Mouse (Mus musculus): ENCODE results near the gene Spop.

The Spop gene

GRCm38 (mm10) chr11:95413641-95414535 lies at the start of gene Spop:
Gene Spop, plus strand, starts transcription at chr11:95414080.
- in situ Hi-C loops (cut with MboI, MseI), result no loop called here

GRCm38 (mm10) chr11:95364388-95364787 lies 49.5 kb upstream of the Spop start:
- in situ Hi-C loops (cut with MboI, MseI), result no loop called here

- in situ Hi-C loops (cut with MboI, MseI), result no loop called here
These were observed 48.3 kb upstream of the Spop start for GRCm38 (mm10) chr11:95365596-95365995.

GRCm38 (mm10) chr11:95366280-95366897 lies 47.5 kb upstream of the Spop start:
- in situ Hi-C loops (cut with MboI, MseI), result no loop called here

GRCm38 (mm10) chr11:95367011-95367735 lies 46.7 kb upstream of the Spop start:
- in situ Hi-C loops (cut with MboI, MseI), result no loop called here

GRCm38 (mm10) chr11:95368231-95368823 lies 45.6 kb upstream of the Spop start:
- in situ Hi-C loops (cut with MboI, MseI), result no loop called here

GRCm38 (mm10) chr11:95368871-95369270 lies 45.0 kb upstream of the Spop start:
- in situ Hi-C loops (cut with MboI, MseI), result no loop called here

- in situ Hi-C loops (cut with MboI, MseI), result no loop called here
These were observed 43.7 kb upstream of the Spop start for GRCm38 (mm10) chr11:95369964-95370890.

- in situ Hi-C loops (cut with MboI, MseI), result no loop called here
These were observed 42.7 kb upstream of the Spop start for GRCm38 (mm10) chr11:95371182-95371581.

- in situ Hi-C loops (cut with MboI, MseI), result no loop called here
These were observed 35.0 kb upstream of the Spop start for GRCm38 (mm10) chr11:95378926-95379325.

- in situ Hi-C loops (cut with MboI, MseI), result no loop called here
These were observed 34.3 kb upstream of the Spop start for GRCm38 (mm10) chr11:95379552-95379951.

- in situ Hi-C loops (cut with MboI, MseI), result no loop called here
These were observed 33.2 kb upstream of the Spop start for GRCm38 (mm10) chr11:95380711-95381110.

GRCm38 (mm10) chr11:95381146-95381545 lies 32.7 kb upstream of the Spop start:
- in situ Hi-C loops (cut with MboI, MseI), result no loop called here

- in situ Hi-C loops (cut with MboI, MseI), result no loop called here
These were observed 30.4 kb upstream of the Spop start for GRCm38 (mm10) chr11:95383331-95383986.

GRCm38 (mm10) chr11:95384004-95384318 lies 29.9 kb upstream of the Spop start:
- in situ Hi-C loops (cut with MboI, MseI), result no loop called here

GRCm38 (mm10) chr11:95384319-95384972 lies 29.4 kb upstream of the Spop start, which contains the start of gene Slc35b1:
Gene Slc35b1, plus strand, starts transcription at chr11:95384692.
- in situ Hi-C loops (cut with MboI, MseI), result no loop called here

GRCm38 (mm10) chr11:95384973-95385320 lies 28.9 kb upstream of the Spop start:
- in situ Hi-C loops (cut with MboI, MseI), result loop anchor here (5.0 kb wide), 1 partner anchor 47 kb away; no protein-coding TSS in a partner anchor

- in situ Hi-C loops (cut with MboI, MseI), result loop anchor here (5.0 kb wide), 1 partner anchor 45 kb away; no protein-coding TSS in a partner anchor
These were observed 26.5 kb upstream of the Spop start for GRCm38 (mm10) chr11:95387354-95387753.

GRCm38 (mm10) chr11:95389006-95389405 lies 24.9 kb upstream of the Spop start:
- in situ Hi-C loops (cut with MboI, MseI), result loop anchor here (5.0 kb wide), 1 partner anchor 43 kb away; no protein-coding TSS in a partner anchor

- in situ Hi-C loops (cut with MboI, MseI), result no loop called here
These were observed 23.5 kb upstream of the Spop start for GRCm38 (mm10) chr11:95390420-95390819.
